Mouse (Mus musculus): ENCODE results near the gene Ltb4r2. TPM values are rescaled to one million over a fixed set of nuclear protein-coding genes. Genes with fewer than 3 reads are reported as not detected.
"Not testable (repeated sequence)": the region's sequence is repeated elsewhere in the genome, so short reads cannot be mapped to it uniquely, and the experiment has no call there.

Gene Ltb4r2
- polyA plus RNA-seq, 1 experiment from 2014 or later = 0.20 TPM

GRCm38 (mm10) chr14:55757566-55757965 is 3.7 kb upstream of the Ltb4r2 start:
- Histone ChIP-seq H3K4me3 (ENCODE audit: low read length) (no peak overlapping the region), H3K36me3 (ENCODE audit: control insufficient read depth, insufficient read depth, low read length) (peaks cover 31% of the 10 kb centered on the region), H3K9ac (ENCODE audit: low read length) (no peak overlapping the region), H3K27me3 (ENCODE audit: control insufficient read depth, insufficient read depth, low read depth, low read length) (peaks cover 8% of the 10 kb centered on the region), H3K4me2 (ENCODE audit: low read depth, low read length) (no peak overlapping the region), H3K9me3 (ENCODE audit: control insufficient read depth, low read length) (no peaks in the 10 kb centered on the region), H3K27ac (ENCODE audit: low read length) (no peak overlapping the region), H3K4me1 (replicated peaks; ENCODE audit: control insufficient read depth, insufficient read depth, low read length) (peaks cover 7% of the 10 kb centered on the region; the same call in 1 of the 2 replicates)
- 49% methylated on average over 6 of the region's 6 CpGs for WGBS
- ATAC-seq (ENCODE audit: low read depth) = no peak

- H3K4me2 ChIP-seq (ENCODE audit: low read depth, low read length) = peak within 1 kb of the TSS; percentile 39; the same call in 1 of the 2 replicates
- peaks cover 8% of the 10 kb centered on the region for H3K27me3 ChIP-seq (ENCODE audit: control insufficient read depth, insufficient read depth, low read depth, low read length)
- WGBS = 10% methylated on average over 8 of the region's 8 CpGs
- 0 out of 2 replicates have a peak, but pooled peaks have one; percentile 13 for ATAC-seq (ENCODE audit: low read depth)
- H3K9ac ChIP-seq (ENCODE audit: low read length) = peak within 1 kb of the TSS; percentile 1; the same call in 1 of the 2 replicates
- peaks cover 23% of the 10 kb centered on the region for H3K36me3 ChIP-seq (ENCODE audit: control insufficient read depth, insufficient read depth, low read length)
- peak within 1 kb of the TSS; percentile 10; the same call in 1 of the 2 replicates for H3K4me3 ChIP-seq (ENCODE audit: low read length)
- H3K27ac ChIP-seq (ENCODE audit: low read length) = no peak within 1 kb of the TSS
- H3K4me1 ChIP-seq (replicated peaks; ENCODE audit: control insufficient read depth, insufficient read depth, low read length) = peaks cover 13% of the 10 kb centered on the region
- H3K9me3 ChIP-seq (ENCODE audit: control insufficient read depth, low read length) = no peaks in the 10 kb centered on the region
These were observed 2.9 kb upstream of the Ltb4r2 start, which contains the start of gene Cideb for GRCm38 (mm10) chr14:55758363-55758784. Cideb (minus strand) TSS chr14:55758458.

GRCm38 (mm10) chr14:55760156-55760555 is 1.1 kb upstream of the Ltb4r2 start:
- Histone ChIP-seq H3K4me1 (replicated peaks; ENCODE audit: control insufficient read depth, insufficient read depth, low read length) (peaks cover 14% of the 10 kb centered on the region), H3K27me3 (ENCODE audit: control insufficient read depth, insufficient read depth, low read depth, low read length) (peaks cover 11% of the 10 kb centered on the region), H3K4me2 (ENCODE audit: low read depth, low read length) (peak overlapping the region; percentile 55), H3K4me3 (ENCODE audit: low read length) (peak overlapping the region; percentile 29)
- H3K9me3 ChIP-seq (ENCODE audit: control insufficient read depth, low read length); H3K27ac ChIP-seq (ENCODE audit: low read length); H3K9ac ChIP-seq (ENCODE audit: low read length); H3K36me3 ChIP-seq (ENCODE audit: control insufficient read depth, insufficient read depth, low read length); ATAC-seq (ENCODE audit: low read depth): not testable (repeated sequence)
- WGBS = 0% methylated on average over 6 of the region's 6 CpGs

DNA sequence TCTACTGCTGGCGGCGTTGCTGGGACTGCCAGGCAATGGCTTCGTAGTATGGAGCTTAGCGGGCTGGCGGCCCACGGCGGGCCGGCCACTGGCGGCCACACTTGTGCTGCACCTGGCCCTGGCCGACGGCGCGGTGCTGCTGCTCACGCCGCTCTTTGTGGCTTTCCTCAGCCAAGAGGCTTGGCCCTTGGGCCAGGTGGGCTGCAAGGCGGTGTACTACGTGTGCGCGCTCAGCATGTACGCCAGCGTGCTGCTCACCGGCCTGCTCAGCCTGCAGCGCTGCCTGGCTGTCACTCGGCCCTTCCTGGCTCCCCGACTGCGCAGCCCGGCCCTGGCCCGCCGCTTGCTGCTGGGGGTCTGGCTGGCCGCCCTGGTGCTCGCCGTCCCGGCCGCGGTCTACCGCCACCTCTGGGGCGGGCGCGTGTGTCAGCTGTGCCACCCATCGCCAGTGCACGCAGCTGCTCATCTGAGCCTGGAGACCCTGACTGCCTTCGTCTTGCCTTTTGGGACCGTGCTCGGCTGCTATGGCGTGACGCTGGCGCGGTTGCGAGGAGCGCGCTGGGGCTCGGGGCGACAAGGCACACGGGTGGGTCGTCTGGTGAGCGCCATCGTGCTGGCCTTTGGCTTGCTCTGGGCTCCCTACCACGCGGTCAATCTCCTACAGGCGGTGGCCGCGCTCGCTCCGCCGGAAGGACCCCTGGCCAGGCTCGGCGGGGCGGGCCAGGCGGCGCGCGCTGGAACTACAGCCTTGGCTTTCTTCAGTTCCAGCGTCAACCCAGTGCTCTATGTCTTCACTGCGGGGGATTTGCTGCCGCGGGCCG is 983 bp downstream of the Ltb4r2 start:
- WGBS = under 1% methylated on average over 74 of the region's 77 CpGs
- H3K27ac ChIP-seq (ENCODE audit: low read length) = no peak overlapping the region
- peaks cover 14% of the 10 kb centered on the region for H3K4me1 ChIP-seq (replicated peaks; ENCODE audit: control insufficient read depth, insufficient read depth, low read length)
- peak overlapping the region; percentile 54 for H3K4me3 ChIP-seq (ENCODE audit: low read length)
- no peaks in the 10 kb centered on the region for H3K9me3 ChIP-seq (ENCODE audit: control insufficient read depth, low read length)
- H3K36me3 ChIP-seq (ENCODE audit: control insufficient read depth, insufficient read depth, low read length) = no peaks in the 10 kb centered on the region
- peak overlapping the region; percentile 94 for H3K4me2 ChIP-seq (ENCODE audit: low read depth, low read length)
- peak overlapping the region; percentile 76 for H3K9ac ChIP-seq (ENCODE audit: low read length)
- H3K27me3 ChIP-seq (ENCODE audit: control insufficient read depth, insufficient read depth, low read depth, low read length) = peaks cover 13% of the 10 kb centered on the region
- ATAC-seq (ENCODE audit: low read depth) = peak; percentile 73

GRCm38 (mm10) chr14:55763166-55763565 is 1.9 kb downstream of the Ltb4r2 start:
- Histone ChIP-seq H3K9ac (ENCODE audit: low read length) (peak overlapping the region; percentile 37; the same call in 1 of the 2 replicates), H3K36me3 (ENCODE audit: control insufficient read depth, insufficient read depth, low read length) (no peaks in the 10 kb centered on the region), H3K4me3 (ENCODE audit: low read length) (no peak overlapping the region), H3K4me1 (replicated peaks; ENCODE audit: control insufficient read depth, insufficient read depth, low read length) (peaks cover 17% of the 10 kb centered on the region), H3K27ac (ENCODE audit: low read length) (0 out of 2 replicates have a peak overlapping the region, but pooled peaks have one; percentile 9), H3K4me2 (ENCODE audit: low read depth, low read length) (no peak overlapping the region), H3K27me3 (ENCODE audit: control insufficient read depth, insufficient read depth, low read depth, low read length) (peaks cover 14% of the 10 kb centered on the region), H3K9me3 (ENCODE audit: control insufficient read depth, low read length) (no peaks in the 10 kb centered on the region)
- 44% methylated on average over 7 of the region's 7 CpGs for WGBS
- ATAC-seq (ENCODE audit: low read depth) = 0 out of 2 replicates have a peak, but pooled peaks have one; percentile 16

- ATAC-seq (ENCODE audit: low read depth) = no peak
- H3K27me3 ChIP-seq (ENCODE audit: control insufficient read depth, insufficient read depth, low read depth, low read length) = peaks cover 17% of the 10 kb centered on the region
- H3K27ac ChIP-seq (ENCODE audit: low read length) = no peak within 1 kb of the TSS
- no peaks in the 10 kb centered on the region for H3K36me3 ChIP-seq (ENCODE audit: control insufficient read depth, insufficient read depth, low read length)
- peaks cover 14% of the 10 kb centered on the region for H3K4me1 ChIP-seq (replicated peaks; ENCODE audit: control insufficient read depth, insufficient read depth, low read length)
- no peak within 1 kb of the TSS for H3K9ac ChIP-seq (ENCODE audit: low read length)
- H3K4me2 ChIP-seq (ENCODE audit: low read depth, low read length) = no peak within 1 kb of the TSS
- WGBS = 60% methylated on average over 4 of the region's 4 CpGs
- H3K9me3 ChIP-seq (ENCODE audit: control insufficient read depth, low read length) = no peaks in the 10 kb centered on the region
- H3K4me3 ChIP-seq (ENCODE audit: low read length) = no peak within 1 kb of the TSS
These were observed 4.5 kb downstream of the Ltb4r2 start, which contains the start of gene Ltb4r1 for GRCm38 (mm10) chr14:55765696-55766095. Ltb4r1 (plus strand) TSS chr14:55765962.

GRCm38 (mm10) chr14:55767519-55768414 is 6.5 kb downstream of the Ltb4r2 start:
- peak; percentile 62 for ATAC-seq (ENCODE audit: low read depth)
- no peak overlapping the region for H3K27ac ChIP-seq (ENCODE audit: low read length)

DNA sequence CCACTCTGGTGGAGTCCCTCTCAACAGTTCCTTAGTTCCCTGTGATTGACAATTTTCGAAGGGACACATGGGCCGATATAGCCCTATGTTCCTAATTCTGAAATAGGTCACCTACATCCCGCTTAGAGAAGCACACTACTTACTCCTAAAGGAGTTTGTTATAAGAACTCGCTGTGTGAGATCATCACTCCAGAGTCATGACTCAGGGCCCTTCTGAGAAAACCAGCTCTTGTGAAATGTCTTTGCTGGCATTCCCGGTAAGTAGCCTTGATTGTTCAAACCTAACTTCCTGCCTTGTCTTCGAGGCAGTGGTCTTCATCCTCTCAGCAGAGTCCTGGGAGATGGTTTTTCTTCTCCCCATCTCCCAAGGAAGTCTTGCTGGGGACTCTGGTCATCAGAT is 7.3 kb downstream of the Ltb4r2 start:
- WGBS = 73% methylated on average over 6 of the region's 6 CpGs
- Histone ChIP-seq H3K27me3 (ENCODE audit: control insufficient read depth, insufficient read depth, low read depth, low read length) (peaks cover 9% of the 10 kb centered on the region; the same call in 1 of the 2 replicates), H3K4me3 (ENCODE audit: low read length) (no peak overlapping the region), H3K27ac (ENCODE audit: low read length) (no peak overlapping the region), H3K36me3 (ENCODE audit: control insufficient read depth, insufficient read depth, low read length) (no peaks in the 10 kb centered on the region), H3K4me2 (ENCODE audit: low read depth, low read length) (no peak overlapping the region), H3K9ac (ENCODE audit: low read length) (no peak overlapping the region), H3K9me3 (ENCODE audit: control insufficient read depth, low read length) (no peaks in the 10 kb centered on the region), H3K4me1 (replicated peaks; ENCODE audit: control insufficient read depth, insufficient read depth, low read length) (0 out of 2 replicates have a peak, but pooled peaks cover 2% of the 10 kb centered on the region)
- ATAC-seq (ENCODE audit: low read depth) = no peak

More at GRCm38 (mm10) chr14:55767519-55768414, 6.5 kb downstream of the Ltb4r2 start:
- H3K4me3 ChIP-seq (ENCODE audit: low read length) = peak overlapping the region; percentile 34
- H3K9me3 ChIP-seq (ENCODE audit: control insufficient read depth, low read length) = no peaks in the 10 kb centered on the region
- peaks cover 10% of the 10 kb centered on the region for H3K4me1 ChIP-seq (replicated peaks; ENCODE audit: control insufficient read depth, insufficient read depth, low read length)
- no peaks in the 10 kb centered on the region for H3K36me3 ChIP-seq (ENCODE audit: control insufficient read depth, insufficient read depth, low read length)
- H3K27me3 ChIP-seq (ENCODE audit: control insufficient read depth, insufficient read depth, low read depth, low read length) = peaks cover 9% of the 10 kb centered on the region; the same call in 1 of the 2 replicates
- WGBS = 14% methylated on average over 52 of the region's 52 CpGs
- H3K9ac ChIP-seq (ENCODE audit: low read length) = peak overlapping the region; percentile 63
- peak overlapping the region; percentile 55 for H3K4me2 ChIP-seq (ENCODE audit: low read depth, low read length)
